Mouse (Mus musculus) erythroid progenitor cell, adult 5-6 weeks (primary cell): ENCODE results near the gene Dap. TPM values are rescaled to one million over a fixed set of nuclear protein-coding genes. Genes with fewer than 3 reads are reported as not detected.

ENCODE experiments used
- total RNA-seq, 2 experiments: library from RNA; stranded (forward) in 1 of 2; stranded (reverse) in 1 of 2; fragments of 150-400 nt in 1 of 2; fragments of 186-747, 209-891 nt in 1 of 2; gene quantifications; 2 replicates each; pipeline versions ENCODE4 v1.2.3 to v1.2.4; 2015 to 2017; ENCODE audit warnings: low replicate concordance in 2 of 2

Gene Dap
- total RNA-seq, 2 experiments from 2014 or later: 19.4 to 39.8 TPM

Other genes with a start within 250 kb of the Dap start
- gene Ankrd33b, start 143.4 kb downstream of the Dap start, total RNA-seq (2015; ENCODE audit: low replicate concordance): 0.84 and 1.8 TPM in 2 replicates
- under 0.01 and 3.9 TPM in 2 replicates for gene Ankrd33b, start 143.4 kb downstream of the Dap start, total RNA-seq (2017; ENCODE audit: low replicate concordance)
- gene Ropn1l, start 229.4 kb downstream of the Dap start, total RNA-seq (2015; ENCODE audit: low replicate concordance): 7.5 TPM in 1 of 2 replicates, not detected in the other
- not detected in 2 replicates for gene Ropn1l, start 229.4 kb downstream of the Dap start, total RNA-seq (2017; ENCODE audit: low replicate concordance)